Mouse (Mus musculus): ENCODE data around the gene Zfp831.

Gene Zfp831

GRCm38 (mm10) chr2:174747182-174747581, 103.8 kb downstream of the Zfp831 start:
- DNase-seq, result no peak

- no peak for DNase-seq
Observed at GRCm38 (mm10) chr2:174748381-174748780, 105.0 kb downstream of the Zfp831 start.

- DNase-seq, result no peak
Observed at GRCm38 (mm10) chr2:174753197-174753596, 109.9 kb downstream of the Zfp831 start.

GRCm38 (mm10) chr2:174754231-174754630, 110.9 kb downstream of the Zfp831 start:
- no peak for DNase-seq

GRCm38 (mm10) chr2:174759189-174759588, 115.9 kb downstream of the Zfp831 start:
- DNase-seq, result no peak

Measured in thymus, postnatal 4 days (tissue).